Mouse (Mus musculus) bone marrow macrophage, adult 2 months (primary cell): ENCODE data around the gene Mtor. TPM values are rescaled to one million over a fixed set of nuclear protein-coding genes. Genes with fewer than 3 reads are reported as not detected.

Source experiments
- H3K27ac ChIP-seq: 2 replicates; pipeline ENCODE4 v1.5.1; 2012; ENCODE audit warnings: low read depth, low read length; ENCODE audit not compliant: insufficient read depth
- H3K4me1 ChIP-seq: 2 replicates; pipeline ENCODE4 v1.6.1; 2012; ENCODE audit warnings: low read length; ENCODE audit not compliant: control insufficient read depth, insufficient read depth
- H3K4me3 ChIP-seq: 2 replicates; pipeline ENCODE4 v1.5.1; 2012; ENCODE audit warnings: mild to moderate bottlenecking, low read length, moderate library complexity; ENCODE audit not compliant: insufficient read depth
- CTCF ChIP-seq: IDR thresholded peaks from 2 replicates; pipeline ENCODE4 v1.5.1; 2012; ENCODE audit warnings: low read depth, mild to moderate bottlenecking, low read length, moderate library complexity
- POLR2A ChIP-seq: IDR thresholded peaks from 2 replicates; pipeline ENCODE4 v1.6.1; 2012; ENCODE audit warnings: mild to moderate bottlenecking, low read depth, low read length, borderline replicate concordance
- polyA plus RNA-seq: library from polyadenylated mRNA; stranded (reverse); fragments of >200 nt; gene quantifications from 2 replicates; pipeline ENCODE4 v1.2.4, GENCODE M21; 2012; ENCODE audit not compliant: missing spikeins, insufficient read depth, insufficient read length

Mtor gene
- polyA plus RNA-seq, 1 experiment: 14.1 TPM

- peaks cover 12% of the 10 kb centered on the region for H3K4me1 ChIP-seq
- no peak overlapping the region for H3K27ac ChIP-seq
- no peak overlapping the region for H3K4me3 ChIP-seq
- TF ChIP-seq CTCF (no peak), POLR2A (no peak)
Observed at GRCm38 (mm10) chr4:148508084-148508849, 59.9 kb downstream of the Mtor start.

GRCm38 (mm10) chr4:148509450-148510084, 61.2 kb downstream of the Mtor start:
- TF ChIP-seq POLR2A: no peak
- no peak for TF ChIP-seq CTCF
- H3K4me1 ChIP-seq: peaks cover 12% of the 10 kb centered on the region
- no peak overlapping the region for H3K4me3 ChIP-seq
- H3K27ac ChIP-seq: no peak overlapping the region

GRCm38 (mm10) chr4:148510691-148511090, 62.3 kb downstream of the Mtor start:
- Histone ChIP-seq H3K27ac (no peak overlapping the region), H3K4me3 (no peak overlapping the region), H3K4me1 (peaks cover 12% of the 10 kb centered on the region)
- no peak for TF ChIP-seq POLR2A
- TF ChIP-seq CTCF: no peak

GRCm38 (mm10) chr4:148511334-148511733, 62.9 kb downstream of the Mtor start:
- TF ChIP-seq POLR2A (no peak), CTCF (no peak)
- Histone ChIP-seq H3K4me3 (no peak overlapping the region), H3K27ac (no peak overlapping the region), H3K4me1 (peaks cover 12% of the 10 kb centered on the region)

GRCm38 (mm10) chr4:148513021-148513559, 64.7 kb downstream of the Mtor start:
- no peak overlapping the region for H3K27ac ChIP-seq
- TF ChIP-seq CTCF (no peak), POLR2A (no peak)
- H3K4me1 ChIP-seq: peaks cover 12% of the 10 kb centered on the region
- no peak overlapping the region for H3K4me3 ChIP-seq

- TF ChIP-seq CTCF (no peak), POLR2A (no peak)
Observed at GRCm38 (mm10) chr4:148515313-148515712, 66.9 kb downstream of the Mtor start.

GRCm38 (mm10) chr4:148517809-148518208, 69.4 kb downstream of the Mtor start:
- H3K4me3 ChIP-seq: no peak overlapping the region
- no peak overlapping the region for H3K27ac ChIP-seq
- TF ChIP-seq CTCF: no peak
- peaks cover 14% of the 10 kb centered on the region for H3K4me1 ChIP-seq

More at GRCm38 (mm10) chr4:148515313-148515712, 66.9 kb downstream of the Mtor start:
- H3K27ac ChIP-seq: no peak overlapping the region
- no peak overlapping the region for H3K4me3 ChIP-seq
- H3K4me1 ChIP-seq: 0 out of 2 replicates have a peak, but pooled peaks cover 2% of the 10 kb centered on the region

- no peak overlapping the region for H3K4me3 ChIP-seq
- peaks cover 14% of the 10 kb centered on the region for H3K4me1 ChIP-seq
- TF ChIP-seq CTCF: no peak
- no peak for TF ChIP-seq POLR2A
- no peak overlapping the region for H3K27ac ChIP-seq
Observed at GRCm38 (mm10) chr4:148518235-148518795, 69.9 kb downstream of the Mtor start.

GRCm38 (mm10) chr4:148523538-148523937, 75.1 kb downstream of the Mtor start:
- Histone ChIP-seq H3K4me1 (peaks cover 15% of the 10 kb centered on the region), H3K27ac (no peak overlapping the region), H3K4me3 (no peak overlapping the region)
- no peak for TF ChIP-seq CTCF
- TF ChIP-seq POLR2A: no peak
